In the genomic region with DNA sequence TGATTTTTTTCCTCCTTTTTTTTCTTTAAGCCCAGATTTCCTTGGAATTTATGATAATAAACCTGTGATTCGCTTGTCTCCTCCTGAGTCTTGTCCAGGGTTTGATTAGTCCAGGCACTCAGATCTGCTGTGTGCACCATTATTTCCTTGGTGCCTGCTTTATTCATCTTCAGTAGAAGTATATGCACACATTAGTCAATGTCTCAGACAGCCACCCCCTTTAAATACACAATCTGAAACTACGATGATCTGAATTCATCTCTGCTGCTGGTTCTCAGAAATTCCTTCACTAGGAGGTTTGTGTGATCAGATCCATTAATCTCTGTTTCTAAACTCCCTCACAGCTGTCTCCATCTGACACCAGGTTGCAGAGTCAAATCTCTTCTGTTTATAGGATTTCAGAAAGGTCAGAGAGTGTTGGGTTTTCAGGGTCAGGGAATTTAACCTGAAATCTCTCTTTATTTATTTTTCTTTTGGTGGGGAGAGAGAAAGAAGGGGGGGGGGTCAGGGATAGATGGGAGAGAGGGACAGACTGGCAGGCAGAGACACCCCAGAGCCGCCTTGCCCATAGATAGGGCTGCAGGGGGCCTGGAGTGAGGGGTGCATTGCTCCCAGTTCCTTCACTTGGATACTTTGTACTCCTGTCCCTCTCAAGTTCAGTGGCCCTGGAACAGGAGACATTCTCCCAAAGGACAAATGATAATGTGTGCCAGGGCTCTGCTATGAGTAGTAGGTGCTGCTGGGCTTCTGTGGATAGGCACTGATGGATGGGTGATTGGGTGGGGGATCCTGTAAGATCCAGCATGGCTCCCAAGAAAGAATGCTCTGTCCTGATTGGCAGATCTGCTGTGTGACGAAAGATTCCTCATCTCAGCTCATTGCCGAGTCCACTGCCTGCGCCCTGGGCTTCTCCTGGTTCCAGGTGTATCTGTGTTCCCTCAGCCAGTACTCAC, we compare ENCODE assay signal across 20 mouse cellular contexts. TPM values are rescaled to one million over a fixed set of nuclear protein-coding genes. Genes with fewer than 3 reads are reported as not detected.
A peak's percentile ranks its signal among the peaks of the same experiment; 100 is the strongest.
DNase-seq lines count a peak whose midpoint lies in the region; ATAC-seq and TF ChIP-seq lines count a peak whose summit lies in the region.
"Had no signal": no experiment of that assay in that cellular context is flagged by ENCODE, and none has a peak within 500 bp of the region (broad histone marks: within the 10 kb centered on the region; RNA-seq: fewer than 3 reads in every experiment).

No protein-coding gene starts in this region.

- WGBS in heart, embryonic 10.5 days, result 66% methylated on average over 6 of the region's 6 CpGs
- WGBS in kidney, embryonic 15.5 days, result 60% methylated on average over 6 of the region's 6 CpGs
- 84% methylated on average over 6 of the region's 6 CpGs for WGBS in midbrain, embryonic 13.5 days
- 84% methylated on average over 6 of the region's 6 CpGs for WGBS in midbrain, postnatal 0 days
- 72% methylated on average over 6 of the region's 6 CpGs for WGBS in embryonic facial prominence, embryonic 10.5 days

- no peak for DNase-seq in heart, embryonic 10.5 days (ENCODE audit: low spot score)
- DNase-seq in heart, postnatal 36 days, result no peak
- DNase-seq in kidney, postnatal 25 days, result no peak
- no peak for DNase-seq in midbrain, postnatal 0 days (ENCODE audit: low spot score)
- no peak for DNase-seq in embryonic facial prominence, embryonic 10.5 days (ENCODE audit: low spot score)
- DNase-seq: adrenal gland, postnatal 10 days; cerebellum, adult 11 months; cerebellum, adult 8-10 months; cerebellum, postnatal 14 days; embryo, embryonic 11 days; gastrocnemius, postnatal 36 days; heart, adult 18-20 months; heart, postnatal 14 days had no signal

- H3K4me1 ChIP-seq in heart, embryonic 10.5 days, result peaks cover 23% of the 10 kb centered on the region
- peaks cover 28% of the 10 kb centered on the region for H3K4me1 ChIP-seq in kidney, embryonic 15.5 days
- no peaks in the 10 kb centered on the region for H3K4me1 ChIP-seq in midbrain, embryonic 13.5 days (replicated peaks)
- no peaks in the 10 kb centered on the region for H3K4me1 ChIP-seq in midbrain, postnatal 0 days (ENCODE audit: insufficient read depth, low read length)
- H3K4me1 ChIP-seq in embryonic facial prominence, embryonic 10.5 days, result peaks cover 32% of the 10 kb centered on the region
- H3K4me1 ChIP-seq: forebrain, embryonic 15.5 days had no signal

- ATAC-seq in kidney, embryonic 15.5 days (replicated peaks; ENCODE audit: low FRiP score), result peak; percentile 66
- ATAC-seq in midbrain, embryonic 13.5 days, result 0 out of 2 replicates have a peak, but pooled peaks have one; percentile 60
- no peak for ATAC-seq in midbrain, postnatal 0 days (ENCODE audit: low FRiP score)
- ATAC-seq: forebrain, embryonic 15.5 days had no signal

- intact Hi-C loops in heart, postnatal 36 days (cut with DNase I), result no loop called here

- H3K36me3 ChIP-seq in heart, embryonic 10.5 days, result no peaks in the 10 kb centered on the region
- H3K36me3 ChIP-seq in kidney, embryonic 15.5 days, result no peaks in the 10 kb centered on the region
- H3K36me3 ChIP-seq in midbrain, embryonic 13.5 days, result no peaks in the 10 kb centered on the region
- no peaks in the 10 kb centered on the region for H3K36me3 ChIP-seq in midbrain, postnatal 0 days (ENCODE audit: insufficient read depth, low read length)
- H3K36me3 ChIP-seq in embryonic facial prominence, embryonic 10.5 days (replicated peaks), result no peaks in the 10 kb centered on the region
- H3K36me3 ChIP-seq: embryonic facial prominence, embryonic 12.5 days; forebrain, embryonic 15.5 days; heart, embryonic 15.5 days had no signal

- H3K27me3 ChIP-seq in heart, embryonic 10.5 days (ENCODE audit: insufficient read depth, poor library complexity, severe bottlenecking), result no peaks in the 10 kb centered on the region
- no peaks in the 10 kb centered on the region for H3K27me3 ChIP-seq in kidney, embryonic 15.5 days
- no peaks in the 10 kb centered on the region for H3K27me3 ChIP-seq in midbrain, embryonic 13.5 days
- H3K27me3 ChIP-seq in midbrain, postnatal 0 days (ENCODE audit: insufficient read depth, low read length), result no peaks in the 10 kb centered on the region
- H3K27me3 ChIP-seq in embryonic facial prominence, embryonic 10.5 days (replicated peaks; ENCODE audit: low read depth, poor library complexity, severe bottlenecking), result no peaks in the 10 kb centered on the region
- H3K27me3 ChIP-seq: embryonic facial prominence, embryonic 12.5 days; forebrain, embryonic 15.5 days; heart, embryonic 15.5 days had no signal

- no peak for TF ChIP-seq CTCF in midbrain, postnatal 0 days (IDR thresholded peaks at IDR 0.05)

- H3K9ac ChIP-seq in kidney, embryonic 15.5 days, result no peak overlapping the region
- H3K9ac ChIP-seq in midbrain, embryonic 13.5 days (replicated peaks), result no peak overlapping the region
- H3K9ac ChIP-seq in midbrain, postnatal 0 days (replicated peaks; ENCODE audit: low read length, poor library complexity, severe bottlenecking), result no peak overlapping the region
- H3K9ac ChIP-seq: embryonic facial prominence, embryonic 12.5 days; forebrain, embryonic 15.5 days; heart, embryonic 15.5 days had no signal

- H3K9me3 ChIP-seq in heart, embryonic 10.5 days, result no peaks in the 10 kb centered on the region
- no peaks in the 10 kb centered on the region for H3K9me3 ChIP-seq in kidney, embryonic 15.5 days (replicated peaks)
- H3K9me3 ChIP-seq in midbrain, embryonic 13.5 days, result no peaks in the 10 kb centered on the region
- H3K9me3 ChIP-seq in midbrain, postnatal 0 days (ENCODE audit: low read length), result no peaks in the 10 kb centered on the region
- no peaks in the 10 kb centered on the region for H3K9me3 ChIP-seq in embryonic facial prominence, embryonic 10.5 days
- H3K9me3 ChIP-seq: embryonic facial prominence, embryonic 12.5 days; forebrain, embryonic 15.5 days; heart, embryonic 15.5 days had no signal

- H3K27ac ChIP-seq in heart, embryonic 10.5 days, result peak overlapping the region; percentile 29; the same call in 1 of the 2 replicates
- H3K27ac ChIP-seq in kidney, embryonic 15.5 days, result no peak overlapping the region
- no peak overlapping the region for H3K27ac ChIP-seq in midbrain, embryonic 13.5 days
- H3K27ac ChIP-seq in midbrain, postnatal 0 days (ENCODE audit: low read depth, low read length), result no peak overlapping the region
- peak overlapping the region; percentile 40; the same call in 1 of the 2 replicates for H3K27ac ChIP-seq in embryonic facial prominence, embryonic 10.5 days (replicated peaks)
- H3K27ac ChIP-seq: embryonic facial prominence, embryonic 12.5 days; forebrain, embryonic 15.5 days; heart, embryonic 15.5 days had no signal

- H3K4me3 ChIP-seq in heart, embryonic 10.5 days, result no peak overlapping the region
- H3K4me3 ChIP-seq in kidney, embryonic 15.5 days (replicated peaks), result no peak overlapping the region
- no peak overlapping the region for H3K4me3 ChIP-seq in midbrain, embryonic 13.5 days (replicated peaks)
- no peak overlapping the region for H3K4me3 ChIP-seq in midbrain, postnatal 0 days (ENCODE audit: low read depth, low read length)
- no peak overlapping the region for H3K4me3 ChIP-seq in embryonic facial prominence, embryonic 10.5 days
- H3K4me3 ChIP-seq: embryonic facial prominence, embryonic 12.5 days; forebrain, embryonic 15.5 days; heart, embryonic 15.5 days had no signal

- H3K4me2 ChIP-seq in kidney, embryonic 15.5 days, result no peak overlapping the region
- H3K4me2 ChIP-seq in midbrain, embryonic 13.5 days (replicated peaks), result no peak overlapping the region
- no peak overlapping the region for H3K4me2 ChIP-seq in midbrain, postnatal 0 days (ENCODE audit: low read depth, low read length, poor library complexity, severe bottlenecking)
- H3K4me2 ChIP-seq: embryonic facial prominence, embryonic 12.5 days; forebrain, embryonic 15.5 days; heart, embryonic 11.5 days; heart, embryonic 15.5 days had no signal

RNA-seq across cellular contexts. Expression of a gene that starts 13.3 kb away (rescaled TPM):
- 29.5 and 39.5 TPM in 2 replicates for polyA plus RNA-seq in heart, embryonic 10.5 days (2016; fragmentation: Nextera tagmentation; extraction: Ambion mirVana)
- 10 to 100 TPM; 19.3 to 20.6 TPM for total RNA-seq in heart, postnatal 36 days (2021)
- 41.5 and 41.9 TPM in 2 replicates for polyA plus RNA-seq in kidney, embryonic 15.5 days (2015; fragmentation: Nextera tagmentation; extraction: Ambion mirVana)
- polyA plus RNA-seq in midbrain, embryonic 13.5 days (2015; fragmentation: Nextera tagmentation; extraction: Ambion mirVana), result 10.7 and 11.1 TPM in 2 replicates
- 13.4 and 15.2 TPM in 2 replicates for total RNA-seq in midbrain, postnatal 0 days (2014; rRNA removed)
- polyA plus RNA-seq in midbrain, postnatal 0 days (2015; fragmentation: Nextera tagmentation; extraction: Ambion mirVana), result 5.3 and 6.3 TPM in 2 replicates
- 29.8 and 29.9 TPM in 2 replicates for polyA plus RNA-seq in embryonic facial prominence, embryonic 10.5 days (2016; fragmentation: Nextera tagmentation; extraction: Ambion mirVana)
- total RNA-seq: MEL had no signal

Comparison
In these comparisons a context has a peak if more than half of its experiments do, and no peak if none do; other contexts are left out.
1. H3K27ac ChIP-seq: peak in heart, embryonic 10.5 days (single experiment) and embryonic facial prominence, embryonic 10.5 days (single experiment); none in kidney, embryonic 15.5 days (single experiment), midbrain, embryonic 13.5 days (single experiment) and midbrain, postnatal 0 days (single experiment).